Mouse (Mus musculus) CH12.LX (cell line): Measurements from ENCODE around the gene Slc35a5. TPM values are rescaled to one million over a fixed set of nuclear protein-coding genes. Genes with fewer than 3 reads are reported as not detected.

Experiments used
- DNase-seq: peaks from one replicate; pipeline ENCODE4 v3.0.0-alpha.2; 2013; ENCODE audit errors: extremely low read depth
- H3K27ac ChIP-seq: 2 replicates; pipeline ENCODE4 v1.5.1; 2012; ENCODE audit warnings: low read depth, mild to moderate bottlenecking, control low read depth, moderate library complexity; ENCODE audit not compliant: insufficient read depth
- H3K27me3 ChIP-seq: replicated peaks from 2 replicates; pipeline ENCODE3; 2012; ENCODE audit warnings: inconsistent platforms
- H3K36me3 ChIP-seq, 2 experiments: replicated peaks in 1 of 2; 2 replicates each; pipeline versions ENCODE3 to v1.6.1; 2012; ENCODE audit warnings: inconsistent platforms in 1 of 2, low read length in 1 of 2, mild to moderate bottlenecking in 1 of 2, mixed read lengths in 1 of 2, moderate library complexity in 1 of 2; ENCODE audit not compliant: control insufficient read depth in 1 of 2, insufficient read depth in 1 of 2
- H3K4me1 ChIP-seq, 2 experiments: 2 replicates each; pipeline ENCODE4 v1.6.1; 2012; ENCODE audit warnings: inconsistent platforms in 1 of 2, moderate library complexity in 1 of 2; ENCODE audit not compliant: insufficient read depth in 2 of 2, control insufficient read depth in 1 of 2
- H3K4me2 ChIP-seq: 2 replicates; pipeline ENCODE4 v1.6.1; 2012; ENCODE audit warnings: low read depth, mild to moderate bottlenecking, control low read depth; ENCODE audit not compliant: poor library complexity, insufficient read depth, severe bottlenecking
- H3K4me3 ChIP-seq, 3 experiments: fragments of 150-350 bp in 1 of 3; sonication (generic) in 1 of 3; replicated peaks in 1 of 3; 2 replicates each; pipeline versions ENCODE3 to v1.5.1; 2011 to 2012; ENCODE audit warnings: low read depth in 2 of 3, low read length in 2 of 3, mild to moderate bottlenecking in 2 of 3, moderate library complexity in 2 of 3, control low read depth in 1 of 3, improper control_type of control experiment in 1 of 3, inconsistent platforms in 1 of 3, mixed read lengths in 1 of 3; ENCODE audit not compliant: poor library complexity in 1 of 3
- H3K79me2 ChIP-seq: replicated peaks from 2 replicates; pipeline ENCODE4 v1.6.1; 2012; ENCODE audit warnings: mild to moderate bottlenecking, moderate library complexity; ENCODE audit not compliant: control insufficient read depth, poor library complexity, insufficient read depth, severe bottlenecking; ENCODE audit errors: extremely low read depth
- H3K9ac ChIP-seq: 2 replicates; pipeline ENCODE4 v1.6.1; 2012; ENCODE audit warnings: low read depth, mild to moderate bottlenecking, control low read depth, moderate library complexity; ENCODE audit not compliant: insufficient read depth
- H3K9me3 ChIP-seq: replicated peaks from 2 replicates; pipeline ENCODE3; 2012; ENCODE audit warnings: low read length, inconsistent platforms, mixed read lengths
- CHD2 ChIP-seq: IDR thresholded peaks from 2 replicates; pipeline ENCODE4 v1.6.1; 2011; ENCODE audit warnings: low read length, improper control_type of control experiment
- E2F4 ChIP-seq: IDR thresholded peaks from 2 replicates; pipeline ENCODE4 v1.6.1; 2011; ENCODE audit warnings: low read depth, low read length, improper control_type of control experiment; ENCODE audit not compliant: insufficient replicate concordance
- EP300 ChIP-seq: IDR thresholded peaks from 2 replicates; pipeline ENCODE4 v1.6.1; 2011; ENCODE audit warnings: low read length, improper control_type of control experiment
- GABPA ChIP-seq: IDR thresholded peaks from 2 replicates; pipeline ENCODE4 v1.6.1; 2012; ENCODE audit warnings: low read depth, low read length, improper control_type of control experiment, inconsistent platforms; ENCODE audit not compliant: insufficient replicate concordance
- HCFC1 ChIP-seq: IDR thresholded peaks from 2 replicates; pipeline ENCODE4 v1.6.1; 2012; ENCODE audit warnings: low read depth, mild to moderate bottlenecking, inconsistent platforms, low read length, improper control_type of control experiment
- IRF4 ChIP-seq: IDR thresholded peaks from 2 replicates; pipeline ENCODE4 v1.6.1; 2014; ENCODE audit warnings: low read depth, mild to moderate bottlenecking, inconsistent platforms, low read length, improper control_type of control experiment
- JUND ChIP-seq: conservative IDR thresholded peaks from 2 replicates; pipeline ENCODE4 v1.6.1; 2011; ENCODE audit warnings: low read depth, low read length, improper control_type of control experiment
- KAT2A ChIP-seq: IDR thresholded peaks from 2 replicates; pipeline ENCODE4 v1.6.1; 2012; ENCODE audit warnings: low read length, improper control_type of control experiment, inconsistent platforms; ENCODE audit not compliant: insufficient replicate concordance
- MAX ChIP-seq: IDR thresholded peaks from 2 replicates; pipeline ENCODE4 v1.6.1; 2011; ENCODE audit warnings: low read length, improper control_type of control experiment
- MEF2A ChIP-seq: IDR thresholded peaks from 2 replicates; pipeline ENCODE4 v1.6.1; 2014; ENCODE audit warnings: low read depth, mild to moderate bottlenecking, inconsistent platforms, low read length, improper control_type of control experiment, borderline replicate concordance
- MXI1 ChIP-seq: IDR thresholded peaks from 2 replicates; pipeline ENCODE4 v1.6.1; 2011; ENCODE audit warnings: mild to moderate bottlenecking, low read depth, low read length, improper control_type of control experiment
- NRF1 ChIP-seq: IDR thresholded peaks from 2 replicates; pipeline ENCODE4 v1.6.1; 2014; ENCODE audit warnings: low read depth, mild to moderate bottlenecking, inconsistent platforms, low read length, improper control_type of control experiment, moderate library complexity
- PAX5 ChIP-seq: IDR thresholded peaks from 2 replicates; pipeline ENCODE4 v1.6.1; 2012; ENCODE audit warnings: low read length, inconsistent platforms, mixed read lengths
- POLR2A ChIP-seq: IDR thresholded peaks from 2 replicates; pipeline ENCODE4 v1.6.1; 2011; ENCODE audit warnings: low read depth, mild to moderate bottlenecking, improper control_type of control experiment, low read length
- SIN3A ChIP-seq: IDR thresholded peaks from 2 replicates; pipeline ENCODE4 v1.6.1; 2012; ENCODE audit warnings: low read length, improper control_type of control experiment, inconsistent platforms
- SMC3 ChIP-seq: IDR thresholded peaks from 2 replicates; pipeline ENCODE4 v1.6.1; 2011; ENCODE audit warnings: low read depth, low read length, improper control_type of control experiment
- TCF12 ChIP-seq: IDR thresholded peaks from 2 replicates; pipeline ENCODE4 v1.6.1; 2014; ENCODE audit warnings: low read depth, mild to moderate bottlenecking, inconsistent platforms, low read length, improper control_type of control experiment
- UBTF ChIP-seq: IDR thresholded peaks from 2 replicates; pipeline ENCODE4 v1.6.1; 2012; ENCODE audit warnings: low read depth, mild to moderate bottlenecking, inconsistent platforms, low read length, improper control_type of control experiment, moderate library complexity
- USF1 ChIP-seq: IDR thresholded peaks from 2 replicates; pipeline ENCODE4 v1.6.1; 2014; ENCODE audit warnings: low read depth, mild to moderate bottlenecking, inconsistent platforms, low read length, improper control_type of control experiment
- dilution Hi-C: fragments of 300-500 bp; cut with MboI; formaldehyde crosslinking; loops from 2 replicates; pipeline ENCODE4 v1.14.3; 2020; ENCODE audit warnings: low sequenced_read_pairs; ENCODE audit not compliant: extremely low pct_unique_long_range_greater_than_20kb, extremely low pct_ligation_motif_present
- in situ Hi-C: fragments of 300-500 bp; cut with MboI; formaldehyde crosslinking; loops from 3 replicates; pipeline ENCODE4 v1.14.3; 2019; ENCODE audit warnings: low sequenced_read_pairs, low pct_ligation_motif_present, low pct_unique_long_range_greater_than_20kb, mixed read lengths
- polyA plus RNA-seq: library from polyadenylated mRNA; unstranded; fragments of >175 nt; gene quantifications from 2 replicates; pipeline ENCODE4 v1.2.1, GENCODE M21; 2012; ENCODE audit warnings: low read depth; ENCODE audit not compliant: insufficient read length
- total RNA-seq, 2 experiments: library from RNA; depleted of rRNA; stranded (reverse); fragments of 300-350 nt in 1 of 2; fragments of >200 nt in 1 of 2; gene quantifications; 2 replicates each; pipeline ENCODE4 v1.2.3; 2012 to 2014

The Slc35a5 gene
- total and polyA plus RNA-seq, 3 experiments = 6.1 to 14.8 (median 7.4) TPM

DNA sequence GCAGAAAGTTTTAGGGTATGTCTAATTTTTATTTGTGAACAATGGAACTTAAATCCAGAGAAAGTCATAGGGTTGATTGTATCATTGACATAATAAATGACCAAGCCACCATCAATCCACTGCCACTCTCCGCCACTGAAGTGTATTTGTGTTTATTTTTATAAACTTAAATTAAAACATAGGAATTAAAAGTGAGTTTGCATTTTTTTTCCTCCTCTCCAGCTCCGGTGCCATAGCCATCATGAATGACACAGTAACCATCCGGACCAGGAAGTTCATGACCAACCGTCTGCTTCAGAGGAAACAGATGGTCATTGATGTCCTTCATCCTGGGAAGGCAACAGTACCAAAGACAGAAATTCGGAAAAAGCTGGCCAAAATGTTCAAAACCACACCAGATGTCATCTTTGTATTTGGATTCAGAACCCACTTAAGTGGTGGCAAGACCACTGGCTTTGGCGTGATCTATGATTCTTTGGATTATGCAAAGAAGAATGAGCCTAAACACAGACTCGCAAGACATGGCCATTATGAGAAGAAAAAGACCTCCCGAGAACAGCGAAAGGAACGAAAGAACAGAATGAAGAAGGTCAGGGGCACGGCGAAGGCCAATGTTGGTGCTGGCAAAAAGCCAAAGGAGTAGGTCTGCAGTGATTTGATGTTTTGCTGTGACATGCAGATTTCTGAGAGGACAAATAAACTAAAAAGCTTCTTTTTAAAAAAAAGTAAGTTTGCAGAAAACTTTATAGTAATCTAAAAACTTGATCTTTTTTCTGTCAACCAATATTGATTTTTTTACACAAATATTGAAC, 46.6 kb upstream of the Slc35a5 start:
- H3K4me2 ChIP-seq = no peak overlapping the region
- H3K4me1 ChIP-seq = peaks cover 0 to 4% of the 10 kb centered on the region in 2 experiments; a peak in 1 of 4 replicates
- no peaks in the 10 kb centered on the region for H3K27me3 ChIP-seq
- in situ Hi-C loops = no loop called here
- no peak for TF ChIP-seq SIN3A
- TF ChIP-seq E2F4 = no peak
- no peak for TF ChIP-seq TCF12
- no peak for TF ChIP-seq CHD2
- no peak for TF ChIP-seq KAT2A
- TF ChIP-seq USF1 = no peak
- no peak for TF ChIP-seq MAX
- no peak for TF ChIP-seq SMC3
- H3K79me2 ChIP-seq = no peaks in the 10 kb centered on the region
- no peaks in the 10 kb centered on the region for H3K36me3 ChIP-seq
- H3K9ac ChIP-seq = no peak overlapping the region
- no peak overlapping the region for H3K27ac ChIP-seq
- H3K4me3 ChIP-seq = no peak overlapping the region
- dilution Hi-C loops = no loop called here
- no peaks in the 10 kb centered on the region for H3K9me3 ChIP-seq
- DNase-seq = no peak

DNA sequence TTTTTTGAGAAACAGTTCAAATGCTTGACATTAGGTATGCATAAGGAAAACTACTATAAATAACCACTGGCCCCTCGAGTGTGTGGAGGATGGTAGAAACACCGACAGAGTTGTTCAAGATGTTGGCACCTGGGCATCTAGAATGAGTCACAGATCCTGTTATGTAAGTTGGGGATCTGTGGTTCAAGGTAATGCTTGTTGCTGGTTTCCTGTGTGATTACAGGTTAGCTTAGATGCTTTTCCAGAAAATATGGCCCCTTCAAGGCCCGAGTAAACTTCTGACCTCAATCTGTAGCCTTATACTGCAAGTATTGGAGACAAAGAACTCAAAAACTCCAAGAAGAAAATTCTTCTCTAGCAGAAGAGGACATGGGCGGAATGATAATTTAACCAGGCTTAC, 45.9 kb upstream of the Slc35a5 start:
- DNase-seq = no peak
- H3K9ac ChIP-seq = no peak overlapping the region
- H3K4me1 ChIP-seq = peaks cover 0 to 7% of the 10 kb centered on the region in 2 experiments; a peak in 1 of 4 replicates
- H3K4me2 ChIP-seq = no peak overlapping the region
- no peak overlapping the region for H3K27ac ChIP-seq
- dilution Hi-C loops = no loop called here
- TF ChIP-seq POLR2A (no peak), KAT2A (no peak), UBTF (no peak), NRF1 (no peak), TCF12 (no peak), EP300 (no peak), MEF2A (no peak), MAX (no peak), MXI1 (no peak), HCFC1 (no peak), JUND (no peak), GABPA (no peak), IRF4 (no peak), PAX5 (no peak)
- H3K36me3 ChIP-seq = no peaks in the 10 kb centered on the region
- H3K9me3 ChIP-seq = no peaks in the 10 kb centered on the region
- no peaks in the 10 kb centered on the region for H3K79me2 ChIP-seq
- no peaks in the 10 kb centered on the region for H3K27me3 ChIP-seq
- in situ Hi-C loops = no loop called here
- H3K4me3 ChIP-seq = no peak overlapping the region
